Mouse (Mus musculus) layer of hippocampus, adult 18-20 months (tissue): ENCODE data around the gene Carmil2. TPM values are rescaled to one million over a fixed set of nuclear protein-coding genes. Genes with fewer than 3 reads are reported as not detected.

Experiments used
- DNase-seq, 2 experiments: peaks; one replicate each; pipeline ENCODE4 v3.0.0; 2022; ENCODE audit warnings: low spot score in 2 of 2
- total RNA-seq, 2 experiments: library from RNA; stranded (reverse); gene quantifications; 2 replicates each; pipeline ENCODE4 v1.2.3; 2021

Gene Carmil2
- total RNA-seq, 2 experiments from 2014 or later: 78.4 to 80.3 TPM

DNA sequence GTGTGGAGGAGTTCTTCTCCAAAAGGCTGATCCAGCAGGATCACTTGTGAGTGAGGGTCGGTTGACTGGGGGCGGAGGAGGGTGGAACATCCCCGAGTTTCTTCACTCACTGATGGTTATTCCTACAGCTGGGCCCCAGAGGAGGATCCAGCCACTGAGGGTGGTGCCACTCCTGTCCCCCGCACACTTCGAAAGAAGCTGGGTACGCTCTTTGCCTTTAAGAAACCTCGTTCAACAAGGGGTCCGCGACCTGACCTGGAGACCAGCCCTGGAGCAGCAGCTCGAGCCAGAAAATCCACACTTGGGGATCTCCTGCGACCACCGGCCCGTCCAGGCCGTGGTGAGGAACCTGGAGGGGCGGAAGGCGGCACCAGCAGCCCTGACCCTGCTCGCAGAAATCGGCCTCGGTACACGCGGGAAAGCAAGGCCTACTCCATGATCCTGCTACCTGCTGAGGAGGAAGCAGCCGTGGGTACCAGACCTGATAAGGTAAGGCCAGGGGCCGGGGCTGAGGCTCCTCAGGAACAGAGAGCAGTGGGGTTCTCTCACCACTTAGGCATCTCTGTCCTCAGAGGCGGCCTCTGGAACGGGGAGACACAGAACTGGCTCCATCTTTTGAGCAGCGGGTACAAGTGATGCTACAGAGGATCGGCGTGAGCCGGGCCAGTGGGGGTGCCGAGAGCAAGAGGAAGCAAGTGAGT lies 9.2 kb downstream of the Carmil2 start:
- no peak for DNase-seq

DNA sequence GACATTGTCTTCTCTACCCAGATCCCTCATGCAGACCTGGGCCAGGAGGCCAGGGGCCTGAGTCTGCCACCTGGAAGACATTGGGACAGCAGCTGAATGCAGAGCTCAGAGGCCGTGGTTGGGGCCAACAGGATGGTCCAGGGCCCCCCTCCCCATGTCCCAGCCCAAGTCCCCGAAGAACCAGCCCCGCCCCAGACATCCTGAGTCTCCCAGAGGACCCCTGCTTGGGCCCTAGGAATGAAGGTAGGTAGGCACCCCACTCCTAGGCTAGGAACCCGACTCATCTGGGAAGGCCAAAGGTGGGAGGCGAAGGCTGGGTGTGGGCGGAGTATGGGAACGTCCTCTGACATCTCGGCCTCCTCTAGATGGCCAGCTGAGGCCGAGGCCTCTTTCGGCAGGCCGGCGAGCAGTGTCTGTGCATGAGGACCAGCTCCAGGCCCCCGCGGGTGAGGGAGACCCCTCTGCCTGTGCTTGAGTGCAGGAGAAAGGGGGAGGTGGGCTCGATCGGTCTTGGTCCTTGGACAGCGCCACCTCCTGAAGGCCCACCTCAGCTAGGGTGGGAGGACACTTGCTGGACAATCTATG lies 11.2 kb downstream of the Carmil2 start:
- DNase-seq: no peak

GRCm38 (mm10) chr8:105698734-105699133 lies 12.7 kb downstream of the Carmil2 start:
- DNase-seq: no peak

DNA sequence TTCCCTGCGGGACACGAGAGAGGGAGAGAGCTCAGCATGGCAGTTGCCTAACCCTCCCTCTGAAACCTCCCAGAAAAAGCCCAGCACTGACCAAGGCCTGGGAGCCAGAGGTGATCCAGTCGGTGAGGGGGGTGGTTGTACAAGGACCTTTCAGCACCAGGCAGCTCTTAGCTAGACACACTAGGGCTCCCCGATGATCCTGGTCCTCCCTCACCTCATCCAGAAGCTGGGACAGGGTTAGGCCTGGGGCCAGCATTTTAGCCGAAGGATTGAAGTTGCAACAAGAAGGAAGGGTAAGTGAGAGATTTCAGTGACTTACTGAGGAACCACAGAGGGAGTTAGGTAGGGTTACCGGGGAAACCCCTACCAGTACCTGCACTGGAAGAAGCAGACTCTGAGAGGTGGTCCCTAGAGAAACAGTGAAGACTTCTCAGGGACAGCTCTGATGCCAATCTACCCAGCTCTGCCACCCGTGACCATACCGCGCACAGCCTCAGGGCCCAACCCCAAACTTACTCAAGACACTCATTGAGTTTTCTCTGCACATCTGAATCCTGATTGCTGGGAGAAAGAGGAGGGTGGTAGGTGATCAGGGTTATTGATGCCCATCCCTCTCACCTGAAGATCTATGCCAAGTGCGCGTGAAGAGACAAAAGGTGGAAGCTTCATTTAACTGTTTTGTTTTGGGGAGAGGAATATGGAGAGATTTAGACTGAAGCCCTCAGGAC lies 13.6 kb downstream of the Carmil2 start:
- DNase-seq: no peak

- peak in 1 of 2 experiments; percentile 39 for DNase-seq
Observed at GRCm38 (mm10) chr8:105700566-105700965, 14.5 kb downstream of the Carmil2 start.

DNA sequence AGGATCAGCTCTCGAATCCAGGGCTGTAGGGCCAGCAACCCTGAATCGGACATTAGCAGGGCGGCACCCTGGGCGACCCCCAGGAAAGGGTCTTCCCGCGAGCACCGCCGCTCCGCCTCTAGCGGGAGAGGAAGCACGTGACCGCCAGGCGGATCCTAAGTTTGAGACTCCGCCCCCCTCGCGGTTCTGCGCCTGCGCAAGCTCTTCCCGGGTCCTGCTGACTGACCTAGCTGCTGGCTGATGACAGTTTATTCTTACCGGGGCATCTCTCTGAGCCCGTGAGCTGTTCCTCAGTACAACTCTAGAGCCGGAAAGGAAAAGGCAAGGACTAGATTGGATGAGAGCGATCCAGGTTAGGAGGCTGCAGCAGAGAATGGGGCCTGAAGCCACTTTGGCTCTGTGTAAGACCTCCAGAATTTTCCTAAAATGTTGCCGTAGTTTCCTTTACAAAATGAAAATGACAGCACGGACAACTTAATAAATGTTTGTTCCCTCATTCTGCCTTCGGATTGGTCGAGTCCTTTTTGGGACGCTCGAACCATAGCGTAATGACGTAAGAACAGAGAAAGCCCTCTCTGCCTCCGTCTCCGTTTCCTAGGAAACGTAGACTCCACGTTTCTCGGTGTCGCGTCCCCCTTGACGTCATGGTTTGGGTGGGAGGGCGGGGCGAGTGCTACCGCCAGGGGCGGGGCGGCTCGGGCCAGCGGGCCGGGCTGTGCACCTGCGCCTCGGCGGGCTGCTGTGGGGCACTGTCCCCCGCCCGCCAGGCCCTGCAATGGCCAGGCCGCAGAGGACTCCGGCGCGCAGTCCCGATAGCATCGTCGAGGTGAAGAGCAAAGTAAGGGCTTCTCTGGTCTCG lies 15.1 kb downstream of the Carmil2 start, which contains the start of the genes Acd and Pard6a:
Gene Acd (minus strand): TSS at position 137 of the 859 bp plus-strand sequence.
Gene Pard6a (plus strand): TSS at position 183 of the 859 bp plus-strand sequence.
- peak; percentile 92 to 97 for DNase-seq

DNA sequence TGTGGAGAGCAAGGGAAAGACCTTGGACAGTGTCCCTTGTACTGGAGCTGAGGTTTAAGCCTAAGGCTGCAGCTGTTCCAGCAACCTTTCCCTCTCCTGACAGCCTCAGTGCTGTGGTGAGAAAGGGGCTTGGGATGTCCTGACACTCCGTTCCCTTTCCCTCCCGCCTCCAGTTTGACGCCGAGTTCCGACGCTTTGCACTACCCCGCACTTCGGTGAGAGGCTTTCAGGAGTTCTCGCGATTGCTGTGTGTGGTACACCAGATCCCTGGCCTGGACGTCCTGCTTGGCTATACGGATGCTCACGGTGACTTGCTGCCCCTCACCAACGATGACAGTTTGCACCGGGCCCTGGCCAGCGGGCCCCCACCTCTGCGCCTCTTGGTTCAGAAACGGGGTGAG lies 15.9 kb downstream of the Carmil2 start:
- no peak for DNase-seq

DNA sequence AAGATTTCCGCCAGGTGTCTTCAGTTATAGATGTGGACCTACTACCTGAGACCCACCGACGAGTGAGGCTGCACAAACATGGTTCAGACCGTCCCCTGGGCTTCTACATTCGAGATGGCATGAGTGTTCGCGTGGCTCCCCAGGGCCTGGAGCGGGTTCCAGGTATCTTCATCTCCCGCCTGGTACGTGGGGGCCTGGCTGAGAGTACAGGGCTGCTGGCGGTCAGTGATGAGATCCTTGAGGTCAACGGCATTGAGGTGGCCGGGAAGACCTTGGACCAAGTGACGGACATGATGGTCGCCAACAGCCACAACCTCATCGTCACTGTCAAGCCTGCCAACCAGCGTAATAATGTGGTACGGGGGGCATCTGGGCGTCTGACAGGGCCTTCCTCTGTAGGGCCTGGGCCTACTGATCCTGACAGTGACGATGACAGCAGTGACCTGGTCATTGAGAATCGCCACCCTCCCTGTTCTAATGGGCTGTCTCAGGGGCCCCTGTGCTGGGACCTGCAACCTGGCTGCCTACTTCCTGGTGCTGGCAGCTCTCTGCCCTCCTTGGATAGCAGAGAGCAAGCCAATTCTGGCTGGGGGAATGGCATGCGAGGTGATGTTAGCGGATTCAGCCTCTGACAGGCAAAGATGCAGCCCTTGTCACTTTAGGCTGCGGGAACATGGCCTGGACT lies 16.8 kb downstream of the Carmil2 start:
- DNase-seq: no peak

- DNase-seq: no peak
Observed at GRCm38 (mm10) chr8:105704146-105704812, 18.2 kb downstream of the Carmil2 start.

DNA sequence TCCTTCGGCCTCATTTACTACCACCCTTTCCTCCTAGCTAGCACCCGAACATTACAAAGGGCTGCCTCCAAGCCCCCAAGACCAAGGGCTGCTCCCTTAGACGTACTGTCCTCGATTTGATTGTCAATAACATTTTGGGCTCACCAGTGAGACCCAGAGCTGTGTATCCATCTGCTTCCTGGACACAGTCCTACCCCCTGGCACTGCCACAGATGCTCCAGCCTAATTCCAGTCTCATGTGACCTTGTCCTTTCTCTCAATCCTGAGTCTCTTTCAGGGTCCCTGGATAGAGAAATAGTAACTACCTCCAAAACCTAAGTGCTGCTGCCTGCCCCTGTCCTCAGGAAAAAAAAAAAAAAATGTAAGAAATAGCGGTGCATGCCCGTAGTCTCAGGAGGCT lies 18.9 kb downstream of the Carmil2 start:
- no peak for DNase-seq

DNA sequence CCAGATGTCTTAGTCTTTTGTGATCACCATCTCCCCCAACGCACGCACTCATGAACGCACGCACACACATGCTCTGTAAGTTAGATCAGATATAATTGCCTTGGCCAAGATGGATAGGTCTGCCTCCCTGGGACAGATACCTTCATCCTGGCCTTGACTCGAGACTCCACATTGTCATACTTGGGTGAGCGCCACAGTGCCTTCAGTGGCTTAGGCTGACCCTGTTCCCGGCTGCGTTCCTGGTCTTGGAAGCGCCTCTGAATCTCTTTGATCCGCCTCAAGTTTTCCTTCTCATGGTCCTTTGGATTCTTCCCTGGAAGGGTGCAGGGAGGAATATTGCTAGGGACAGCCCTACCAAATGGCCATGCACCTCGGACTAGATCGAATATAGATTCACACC lies 20.4 kb downstream of the Carmil2 start:
- no peak for DNase-seq

DNA sequence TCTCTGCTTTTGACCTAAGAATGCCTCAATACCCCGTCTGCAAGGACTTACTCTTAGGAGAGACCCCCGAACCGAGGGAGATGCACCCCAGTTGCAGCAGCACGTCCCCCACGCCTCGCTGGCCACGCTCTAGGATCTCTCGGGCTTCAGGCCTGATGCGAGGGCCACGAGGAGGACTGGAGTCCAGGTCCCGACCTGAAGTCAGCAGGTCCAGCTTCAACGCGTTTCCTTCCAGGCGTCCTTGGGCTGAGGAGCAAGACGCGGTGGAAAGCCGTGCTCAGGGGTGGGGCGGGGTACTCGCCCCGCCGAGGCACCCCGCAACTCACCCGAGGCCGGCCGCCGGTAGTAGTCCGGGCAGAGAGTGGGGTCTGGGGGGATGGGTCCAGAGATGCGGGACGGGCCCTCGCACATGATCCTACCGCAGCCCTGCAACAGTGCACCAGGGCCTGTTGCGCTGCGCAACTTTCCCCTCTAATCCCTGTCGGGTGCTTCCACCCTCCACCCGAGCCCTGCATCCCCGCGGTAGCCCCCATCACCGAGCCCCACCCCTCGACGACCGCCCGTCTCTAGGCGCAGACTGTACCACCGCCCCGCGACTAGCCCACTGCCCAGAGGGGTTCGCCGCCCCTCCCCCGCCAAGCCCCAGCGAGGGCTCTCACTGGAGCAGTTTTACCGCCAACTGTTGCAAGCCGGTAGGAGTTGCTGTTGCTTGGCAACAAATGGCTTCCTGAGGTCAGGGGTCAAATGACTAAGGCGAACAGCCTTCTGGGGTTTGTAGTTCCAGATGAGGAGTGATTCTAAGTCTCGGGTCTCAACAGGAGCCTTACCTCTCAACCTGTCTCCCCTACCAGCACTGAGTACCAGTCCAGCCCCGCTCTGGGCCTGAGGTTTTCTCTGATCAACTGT lies 21.7 kb downstream of the Carmil2 start, which contains the start of the genes 4933405L10Rik and Enkd1:
Gene 4933405L10Rik (plus strand): TSS at position 158 of the 906 bp plus-strand sequence.
Gene Enkd1 (minus strand): TSS at position 713 of the 906 bp plus-strand sequence.
- DNase-seq: peak; percentile 81 to 94

GRCm38 (mm10) chr8:105708675-105709074 lies 22.6 kb downstream of the Carmil2 start:
- DNase-seq: no peak

DNA sequence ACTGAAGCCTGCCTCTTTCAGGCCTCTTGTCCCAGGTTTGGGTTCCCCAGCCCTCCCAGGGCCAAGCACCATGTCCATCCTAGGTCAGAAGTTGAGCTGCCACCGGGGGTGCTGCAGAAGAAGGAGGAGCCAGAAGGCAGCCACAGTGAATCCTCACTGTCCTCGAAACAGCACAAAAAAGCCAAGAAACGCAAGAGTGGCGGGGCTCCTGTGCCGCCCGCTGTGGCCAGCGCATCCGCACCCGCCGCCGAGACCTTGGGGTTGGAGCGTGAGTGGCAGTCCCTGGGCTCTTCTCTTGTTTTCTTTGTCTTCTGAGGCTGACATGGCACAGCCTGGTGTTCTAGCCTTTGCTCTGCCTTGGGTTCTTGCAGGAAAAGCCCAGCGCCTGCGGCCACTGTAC lies 23.2 kb downstream of the Carmil2 start:
- no peak for DNase-seq

DNA sequence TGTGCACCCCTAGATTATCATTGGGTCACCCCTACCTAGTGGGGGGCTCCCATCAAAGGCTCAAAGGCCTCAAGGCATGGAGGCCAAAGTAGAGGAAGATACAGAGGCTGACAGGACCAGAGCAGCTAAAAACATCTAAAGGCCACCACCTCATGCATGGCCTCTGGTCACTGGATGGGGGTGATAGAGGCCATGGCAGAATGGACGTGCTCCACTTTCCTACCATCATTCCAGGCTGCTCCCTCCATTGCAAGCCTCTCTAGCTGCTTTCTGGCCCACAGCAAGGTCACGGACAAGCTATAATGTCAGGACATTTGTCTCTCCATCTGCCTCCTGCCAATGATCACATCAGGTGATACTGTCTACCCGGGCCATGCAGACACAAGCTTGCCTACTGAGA lies 26.2 kb downstream of the Carmil2 start:
- DNase-seq: no peak

GRCm38 (mm10) chr8:105714139-105714538 lies 28.1 kb downstream of the Carmil2 start:
- peak; percentile 68 to 88 for DNase-seq

DNA sequence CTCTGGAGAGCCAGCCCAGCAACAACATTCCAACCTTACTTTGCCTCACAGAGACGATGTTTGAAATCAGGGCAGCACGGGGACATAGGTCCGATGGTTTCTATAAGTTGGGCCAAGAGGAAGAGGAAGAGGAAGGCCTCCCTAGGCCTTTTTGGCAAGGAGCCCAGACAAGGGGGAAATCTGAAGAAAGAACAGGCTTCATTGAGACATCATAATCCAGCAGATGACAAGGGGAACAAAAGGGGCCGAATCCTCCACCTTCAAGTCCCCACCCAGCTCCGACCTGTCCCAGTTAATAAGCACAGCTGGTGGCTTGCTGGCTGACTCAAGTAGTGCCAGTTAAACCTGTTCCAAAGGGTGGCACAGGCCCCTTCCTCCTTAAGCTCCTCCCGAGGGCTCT lies 29.0 kb downstream of the Carmil2 start:
- DNase-seq: no peak

- no peak for DNase-seq
Observed at GRCm38 (mm10) chr8:105716302-105716945, 30.4 kb downstream of the Carmil2 start.
